Mouse (Mus musculus) intestine, embryonic 16.5 days (tissue): ENCODE data around the gene Unc45a. TPM values are rescaled to one million over a fixed set of nuclear protein-coding genes. Genes with fewer than 3 reads are reported as not detected.
A peak's percentile ranks its signal among the peaks of the same experiment; 100 is the strongest.

ENCODE experiments used
- ATAC-seq: fragments of 200-750 bp; cut with Nextera tagmentation; 2 replicates; pipeline ENCODE4 v1.8.0; 2017; ENCODE audit warnings: moderate TSS enrichment, moderate library complexity
- H3K27ac ChIP-seq: fragments of 300-500 bp; sonication (generic); 2 replicates; pipeline ENCODE4 v1.5.1; 2014; ENCODE audit warnings: mild to moderate bottlenecking, low read length
- H3K27me3 ChIP-seq: fragments of 300-500 bp; sonication (generic); replicated peaks from 2 replicates; pipeline ENCODE4 v1.6.1; 2014; ENCODE audit warnings: low read length, control low read depth, mixed read lengths; ENCODE audit not compliant: control insufficient read depth, insufficient read depth
- H3K36me3 ChIP-seq: fragments of 300-500 bp; sonication (generic); 2 replicates; pipeline ENCODE4 v1.6.1; 2014; ENCODE audit warnings: low read length, control low read depth; ENCODE audit not compliant: control insufficient read depth, insufficient read depth
- H3K4me1 ChIP-seq: fragments of 300-500 bp; sonication (generic); 2 replicates; pipeline ENCODE4 v1.6.1; 2014; ENCODE audit warnings: low read length, control low read depth, mixed read lengths; ENCODE audit not compliant: control insufficient read depth, insufficient read depth
- H3K4me2 ChIP-seq: fragments of 300-500 bp; sonication (generic); 2 replicates; pipeline ENCODE4 v1.6.1; 2014; ENCODE audit warnings: low read depth, low read length, control low read depth
- H3K4me3 ChIP-seq: fragments of 300-500 bp; sonication (generic); 2 replicates; pipeline ENCODE4 v1.5.1; 2014; ENCODE audit warnings: mild to moderate bottlenecking, low read length
- H3K9ac ChIP-seq: fragments of 300-500 bp; sonication (generic); 2 replicates; pipeline ENCODE4 v1.6.1; 2014; ENCODE audit warnings: low read depth, low read length
- H3K9me3 ChIP-seq: fragments of 300-500 bp; sonication (generic); 2 replicates; pipeline ENCODE4 v1.6.1; 2016; ENCODE audit warnings: low read length, control low read depth; ENCODE audit not compliant: control insufficient read depth
- WGBS: fragments of 180-500 bp; shearing (Covaris S2); extraction: QIAGEN DNeasy Blood & Tissue Kit; methylation state at CpG from one replicate; pipeline ENCODE4 v1.1.7; 2014; 5-methylcytosine and 5-hydroxymethylcytosine counted together
- polyA plus RNA-seq: library from polyadenylated mRNA; unstranded; fragments of >200 nt; fragmentation: Nextera tagmentation; extraction: Ambion mirVana; gene quantifications from 2 replicates; pipeline ENCODE4 v1.2.1, GENCODE M21; 2015

Gene Unc45a
- polyA plus RNA-seq, 1 experiment from 2014 or later, result 35.0 TPM

GRCm38 (mm10) chr7:80283226-80283918 is 57.4 kb downstream of the Unc45a start:
- peak overlapping the region; percentile 38 for H3K27ac ChIP-seq
- no peak overlapping the region for H3K9ac ChIP-seq
- peak; percentile 57 for ATAC-seq
- no peaks in the 10 kb centered on the region for H3K4me1 ChIP-seq
- 0 out of 2 replicates have a peak overlapping the region, but pooled peaks have one; percentile 10 for H3K4me2 ChIP-seq
- H3K4me3 ChIP-seq, result no peak overlapping the region
- 83% methylated on average over 3 of the region's 3 CpGs for WGBS
- no peaks in the 10 kb centered on the region for H3K9me3 ChIP-seq
- peaks cover 18% of the 10 kb centered on the region for H3K36me3 ChIP-seq
- no peaks in the 10 kb centered on the region for H3K27me3 ChIP-seq

- peaks cover 17% of the 10 kb centered on the region for H3K36me3 ChIP-seq
- H3K4me1 ChIP-seq, result no peaks in the 10 kb centered on the region
- no peak overlapping the region for H3K27ac ChIP-seq
- H3K27me3 ChIP-seq, result no peaks in the 10 kb centered on the region
- no peak overlapping the region for H3K9ac ChIP-seq
- H3K4me3 ChIP-seq, result no peak overlapping the region
- 83% methylated on average over 3 of the region's 3 CpGs for WGBS
- H3K9me3 ChIP-seq, result no peaks in the 10 kb centered on the region
- no peak overlapping the region for H3K4me2 ChIP-seq
- no peak for ATAC-seq
Observed at GRCm38 (mm10) chr7:80281646-80282045, 59.2 kb downstream of the Unc45a start.

GRCm38 (mm10) chr7:80280998-80281397 is 59.8 kb downstream of the Unc45a start:
- Histone ChIP-seq H3K36me3 (peaks cover 21% of the 10 kb centered on the region; the same call in 1 of the 2 replicates), H3K9ac (no peak overlapping the region), H3K4me1 (no peaks in the 10 kb centered on the region), H3K27ac (no peak overlapping the region), H3K4me3 (no peak overlapping the region), H3K4me2 (no peak overlapping the region), H3K27me3 (no peaks in the 10 kb centered on the region), H3K9me3 (no peaks in the 10 kb centered on the region)
- 89% methylated on average over 2 of the region's 2 CpGs for WGBS
- ATAC-seq, result no peak

- Histone ChIP-seq H3K9me3 (no peaks in the 10 kb centered on the region), H3K4me1 (no peaks in the 10 kb centered on the region), H3K4me3 (no peak overlapping the region), H3K4me2 (no peak overlapping the region), H3K27me3 (no peaks in the 10 kb centered on the region), H3K36me3 (peaks cover 23% of the 10 kb centered on the region), H3K27ac (no peak overlapping the region), H3K9ac (no peak overlapping the region)
- no peak for ATAC-seq
- WGBS, result 77% methylated on average over 10 of the region's 10 CpGs
Observed at GRCm38 (mm10) chr7:80280032-80280431, 60.8 kb downstream of the Unc45a start.

- no peaks in the 10 kb centered on the region for H3K4me1 ChIP-seq
Observed at GRCm38 (mm10) chr7:80276374-80276773, 64.4 kb downstream of the Unc45a start.

More at GRCm38 (mm10) chr7:80276374-80276773, 64.4 kb downstream of the Unc45a start:
- WGBS, result 93% methylated on average over 4 of the region's 4 CpGs
- no peaks in the 10 kb centered on the region for H3K9me3 ChIP-seq
- H3K27me3 ChIP-seq, result no peaks in the 10 kb centered on the region
- no peak overlapping the region for H3K9ac ChIP-seq
- ATAC-seq, result no peak
- no peak overlapping the region for H3K27ac ChIP-seq
- H3K4me3 ChIP-seq, result no peak overlapping the region
- H3K36me3 ChIP-seq, result peaks cover 23% of the 10 kb centered on the region
- H3K4me2 ChIP-seq, result no peak overlapping the region

Other genes starting within 250 kb of the Unc45a start
- 540 and 585 TPM in 2 replicates for gene Idh2, start 225.6 kb downstream of the Unc45a start, polyA plus RNA-seq
- gene Sema4b, start 154.2 kb downstream of the Unc45a start, polyA plus RNA-seq, result 14.9 and 16.3 TPM in 2 replicates
- 285 and 306 TPM in 2 replicates for gene Cib1, start 108.2 kb downstream of the Unc45a start, polyA plus RNA-seq
- gene Gdpgp1, start 108.1 kb downstream of the Unc45a start, polyA plus RNA-seq, result 7.6 and 8.1 TPM in 2 replicates
- gene Ttll13, start 94.6 kb downstream of the Unc45a start, polyA plus RNA-seq, result 0.56 and 0.69 TPM in 2 replicates
- gene Ngrn, start 79.8 kb downstream of the Unc45a start, polyA plus RNA-seq, result 52.0 and 57.8 TPM in 2 replicates
- 15.9 and 16.1 TPM in 2 replicates for gene Vps33b, start 71.4 kb downstream of the Unc45a start, polyA plus RNA-seq
- 101 and 102 TPM in 2 replicates for gene Prc1, start 46.6 kb downstream of the Unc45a start, polyA plus RNA-seq
- 7.9 and 8.3 TPM in 2 replicates for gene Rccd1, start 16.6 kb downstream of the Unc45a start, polyA plus RNA-seq
- gene Hddc3, start 2.1 kb upstream of the Unc45a start, polyA plus RNA-seq, result 15.1 and 18.7 TPM in 2 replicates
- 8.0 and 10.0 TPM in 2 replicates for gene Man2a2, start 30.4 kb upstream of the Unc45a start, polyA plus RNA-seq
- 10.9 and 11.6 TPM in 2 replicates for gene Fes, start 46.9 kb upstream of the Unc45a start, polyA plus RNA-seq
- 7.8 and 9.7 TPM in 2 replicates for gene Furin, start 64.4 kb upstream of the Unc45a start, polyA plus RNA-seq
- gene Blm, start 194.1 kb upstream of the Unc45a start, polyA plus RNA-seq, result 11.7 and 12.8 TPM in 2 replicates